Mouse (Mus musculus) MEL (cell line): ENCODE data around the gene Lgr6. TPM values are rescaled to one million over a fixed set of nuclear protein-coding genes. Genes with fewer than 3 reads are reported as not detected.

Experiments used
- DNase-seq: peaks from one replicate; pipeline ENCODE4 v3.0.0; 2011; ENCODE audit warnings: low read depth, low spot score
- H3K27ac ChIP-seq: 2 replicates; pipeline ENCODE4 v1.5.1; 2012; ENCODE audit warnings: low read depth, mild to moderate bottlenecking, control low read depth, low read length, moderate library complexity; ENCODE audit not compliant: control insufficient read depth
- H3K27me3 ChIP-seq, 2 experiments: fragments of 150-350 bp in 1 of 2; sonication (generic) in 1 of 2; 2 replicates each; pipeline ENCODE4 v1.6.1; 2012; ENCODE audit warnings: low read length in 2 of 2, mild to moderate bottlenecking in 2 of 2, improper control_type of control experiment in 1 of 2, moderate library complexity in 1 of 2; ENCODE audit not compliant: insufficient read depth in 2 of 2, control insufficient read depth in 1 of 2
- H3K36me3 ChIP-seq, 2 experiments: 2 replicates each; pipeline ENCODE4 v1.6.1; 2012 to 2014; ENCODE audit warnings: low read length in 2 of 2, improper control_type of control experiment in 1 of 2, inconsistent platforms in 1 of 2, mild to moderate bottlenecking in 1 of 2; ENCODE audit not compliant: insufficient read depth in 2 of 2, control insufficient read depth in 1 of 2
- H3K4me1 ChIP-seq, 2 experiments: fragments of 150-350 bp in 1 of 2; sonication (generic) in 1 of 2; 2 replicates each; pipeline ENCODE4 v1.6.1; 2012; ENCODE audit warnings: low read length in 2 of 2, improper control_type of control experiment in 1 of 2, mild to moderate bottlenecking in 1 of 2; ENCODE audit not compliant: insufficient read depth in 2 of 2, control insufficient read depth in 1 of 2
- H3K4me3 ChIP-seq, 2 experiments: fragments of 150-350 bp in 1 of 2; sonication (generic) in 1 of 2; 2 replicates each; pipeline ENCODE4 v1.5.1; 2012; ENCODE audit warnings: low read depth in 2 of 2, low read length in 2 of 2, mild to moderate bottlenecking in 2 of 2, moderate library complexity in 2 of 2, control low read depth in 1 of 2, improper control_type of control experiment in 1 of 2; ENCODE audit not compliant: control insufficient read depth in 1 of 2, insufficient read depth in 1 of 2
- H3K79me2 ChIP-seq: 2 replicates; pipeline ENCODE4 v1.6.1; 2012; ENCODE audit warnings: mild to moderate bottlenecking, low read length, moderate library complexity; ENCODE audit not compliant: control insufficient read depth, poor library complexity, insufficient read depth
- H3K9ac ChIP-seq: 2 replicates; pipeline ENCODE4 v1.6.1; 2012; ENCODE audit warnings: low read depth, mild to moderate bottlenecking, control low read depth, low read length, moderate library complexity; ENCODE audit not compliant: control insufficient read depth, poor library complexity, severe bottlenecking
- H3K9me3 ChIP-seq: fragments of 150-350 bp; sonication (generic); replicated peaks from 2 replicates; pipeline ENCODE4 v1.6.1; 2012; ENCODE audit warnings: mild to moderate bottlenecking, low read length, improper control_type of control experiment, moderate library complexity; ENCODE audit not compliant: insufficient read depth
- GABPA ChIP-seq: IDR thresholded peaks from 2 replicates; pipeline ENCODE4 v1.6.1; 2012; ENCODE audit warnings: low read depth, mild to moderate bottlenecking, inconsistent platforms, low read length, improper control_type of control experiment, moderate library complexity
- HCFC1 ChIP-seq: IDR thresholded peaks from 2 replicates; pipeline ENCODE4 v1.6.1; 2012; ENCODE audit warnings: low read depth, mild to moderate bottlenecking, inconsistent platforms, low read length, improper control_type of control experiment, moderate library complexity
- MEF2A ChIP-seq: IDR thresholded peaks from 2 replicates; pipeline ENCODE4 v1.6.1; 2014; ENCODE audit warnings: low read depth, mild to moderate bottlenecking, inconsistent platforms, low read length, improper control_type of control experiment; ENCODE audit not compliant: poor library complexity, insufficient replicate concordance, severe bottlenecking; ENCODE audit errors: extremely low read depth
- RAD21 ChIP-seq: IDR thresholded peaks from 2 replicates; pipeline ENCODE4 v1.6.1; 2011; ENCODE audit warnings: mild to moderate bottlenecking, low read depth, low read length, improper control_type of control experiment
- ZC3H11A ChIP-seq: IDR thresholded peaks from 2 replicates; pipeline ENCODE4 v1.6.1; 2012; ENCODE audit warnings: low read depth, mild to moderate bottlenecking, inconsistent platforms, low read length, improper control_type of control experiment
- ZNF384 ChIP-seq: IDR thresholded peaks from 2 replicates; pipeline ENCODE4 v1.6.1; 2012; ENCODE audit warnings: low read depth, mild to moderate bottlenecking, inconsistent platforms, low read length, improper control_type of control experiment
- polyA plus RNA-seq, 2 experiments: library from polyadenylated mRNA; stranded (reverse) in 1 of 2; unstranded in 1 of 2; fragments of >175 nt in 1 of 2; fragments of >200 nt in 1 of 2; gene quantifications; 2 replicates each; pipeline versions ENCODE4 v1.2.1 to v1.2.4; 2012; ENCODE audit warnings: low replicate concordance in 2 of 2, low read depth in 1 of 2; ENCODE audit not compliant: insufficient read length in 2 of 2, insufficient read depth in 1 of 2, missing spikeins in 1 of 2
- total RNA-seq: library from RNA; depleted of rRNA; stranded (reverse); fragments of 300-350 nt; gene quantifications from 2 replicates; pipeline ENCODE4 v1.2.3, GENCODE M21; 2012; rRNA removed

The Lgr6 gene
- total and polyA plus RNA-seq, 3 experiments: 0.04 to 0.10 TPM; not detected in 1

DNA sequence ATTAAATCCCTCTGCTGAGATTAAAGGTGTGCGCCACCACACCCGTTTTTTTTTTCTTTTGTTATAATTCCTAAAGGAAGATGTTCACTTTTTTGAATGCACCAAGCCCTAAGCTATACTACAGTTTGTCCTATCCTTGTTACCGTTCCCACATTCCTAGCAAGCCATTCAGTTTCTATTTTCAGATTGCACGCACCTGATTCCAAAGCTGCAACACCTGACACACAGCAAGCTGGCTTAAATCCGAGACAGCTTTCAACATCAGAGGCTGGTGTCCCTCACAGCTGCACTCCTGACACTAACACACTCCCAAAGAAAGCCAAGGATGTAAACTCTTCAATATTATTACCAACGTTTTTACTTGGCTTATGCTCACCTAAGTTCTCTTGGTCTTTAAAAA is 168.7 kb downstream of the Lgr6 start:
- H3K4me1 ChIP-seq: no peaks in the 10 kb centered on the region
- H3K4me3 ChIP-seq: no peak overlapping the region
- no peaks in the 10 kb centered on the region for H3K36me3 ChIP-seq
- H3K27me3 ChIP-seq: no peaks in the 10 kb centered on the region
- no peaks in the 10 kb centered on the region for H3K79me2 ChIP-seq
- H3K9me3 ChIP-seq: no peaks in the 10 kb centered on the region
- TF ChIP-seq MEF2A (no peak), ZNF384 (no peak), RAD21 (no peak), HCFC1 (no peak), ZC3H11A (no peak), GABPA (no peak)
- TF ChIP-seq, all 39 proteins: peak for 0
- DNase-seq: no peak
- no peak overlapping the region for H3K27ac ChIP-seq
- H3K9ac ChIP-seq: no peak overlapping the region

Other genes starting within 250 kb of the Lgr6 start
- gene Ppp1r12b, start 149.3 kb downstream of the Lgr6 start, total RNA-seq: 4.5 and 4.7 TPM in 2 replicates
- gene Ppp1r12b, start 149.3 kb downstream of the Lgr6 start, polyA plus RNA-seq: 1 to 10 TPM in 1 of 2 experiments, not detected in 1; 7.8 TPM
- gene Ube2t, start 142.7 kb downstream of the Lgr6 start, total RNA-seq: 14.4 and 16.9 TPM in 2 replicates
- gene Ube2t, start 142.7 kb downstream of the Lgr6 start, polyA plus RNA-seq: 10 to 100 TPM in 1 of 2 experiments, not detected in 1; 23.1 TPM
- gene Ptpn7, start 27.4 kb upstream of the Lgr6 start, total RNA-seq: 173 and 202 TPM in 2 replicates
- gene Ptpn7, start 27.4 kb upstream of the Lgr6 start, polyA plus RNA-seq: 100 to 1,000 TPM in 1 of 2 experiments, not detected in 1; 215 TPM
- 8.0 and 9.0 TPM in 2 replicates for gene Arl8a, start 41.5 kb upstream of the Lgr6 start, total RNA-seq
- gene Arl8a, start 41.5 kb upstream of the Lgr6 start, polyA plus RNA-seq: 10 to 100 TPM in 1 of 2 experiments, not detected in 1; 47.7 TPM
- not detected in 2 replicates for gene Gpr37l1, start 62.4 kb upstream of the Lgr6 start, total RNA-seq
- gene Gpr37l1, start 62.4 kb upstream of the Lgr6 start, polyA plus RNA-seq: not detected
- not detected in 2 replicates for gene Elf3, start 153.3 kb upstream of the Lgr6 start, total RNA-seq
- gene Elf3, start 153.3 kb upstream of the Lgr6 start, polyA plus RNA-seq: not detected
- 6.5 and 8.1 TPM in 2 replicates for gene Rnpep, start 178.8 kb upstream of the Lgr6 start, total RNA-seq
- gene Rnpep, start 178.8 kb upstream of the Lgr6 start, polyA plus RNA-seq: 10 to 100 TPM in 1 of 2 experiments, not detected in 1; 17.4 TPM
- gene Timm17a, start 208.5 kb upstream of the Lgr6 start, total RNA-seq: 177 and 182 TPM in 2 replicates
- gene Timm17a, start 208.5 kb upstream of the Lgr6 start, polyA plus RNA-seq: 100 to 1,000 TPM in 1 of 2 experiments, not detected in 1; 315 TPM
- not detected in 2 replicates for gene Lmod1, start 219.5 kb upstream of the Lgr6 start, total RNA-seq
- gene Lmod1, start 219.5 kb upstream of the Lgr6 start, polyA plus RNA-seq: not detected